Mouse (Mus musculus) kidney, adult 8-10 months (tissue): ENCODE data around the gene Plcb4.
A peak's percentile ranks its signal among the peaks of the same experiment; 100 is the strongest.
"Not testable (repeated sequence)": the region's sequence is repeated elsewhere in the genome, so short reads cannot be mapped to it uniquely, and the experiment has no call there.

Experiments
- DNase-seq, 2 experiments: peaks; one replicate each; pipeline ENCODE4 v3.0.0; 2022

Gene Plcb4

GRCm38 (mm10) chr2:135894582-135894981 is 235.8 kb downstream of the Plcb4 start:
- DNase-seq: no peak

DNA sequence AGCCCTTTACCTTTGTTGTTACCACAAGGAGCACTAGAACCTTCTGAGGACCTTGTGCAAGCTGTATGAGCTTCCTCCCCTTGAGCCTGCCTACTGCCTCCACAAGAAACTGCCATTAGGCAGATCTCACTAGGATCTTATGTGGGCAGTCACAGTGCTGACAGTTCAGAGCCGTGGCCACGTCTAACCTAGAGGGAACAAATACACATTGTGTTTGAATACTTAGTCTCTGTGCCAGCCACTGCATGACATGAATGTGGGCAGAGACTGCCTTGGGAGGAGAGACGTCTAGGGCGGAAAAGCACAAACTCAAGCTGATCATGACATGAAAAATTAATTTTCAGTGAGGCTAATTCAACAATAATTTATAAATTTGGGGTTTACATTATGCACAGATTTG is 239.2 kb downstream of the Plcb4 start:
- DNase-seq: no peak

- not testable (repeated sequence) for DNase-seq
Observed at GRCm38 (mm10) chr2:135899931-135900330, 241.1 kb downstream of the Plcb4 start.

DNA sequence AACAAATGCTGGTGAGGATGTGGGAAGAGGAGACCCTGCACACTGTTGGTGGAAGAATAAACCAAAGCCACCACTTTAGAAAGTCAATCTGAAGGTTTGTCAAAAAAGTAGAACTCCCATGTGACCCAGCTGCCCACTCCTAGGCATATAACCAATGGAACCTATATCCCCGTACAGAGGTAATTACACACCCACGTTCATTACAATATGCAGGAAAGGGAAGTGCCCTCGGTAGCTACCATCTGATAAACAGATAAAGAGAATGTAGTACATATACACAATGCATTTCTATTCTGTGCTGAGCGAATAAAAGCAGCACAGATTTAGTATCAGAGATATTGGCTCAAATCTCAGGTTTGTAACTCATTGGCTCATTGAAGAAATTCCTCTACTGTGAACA is 242.2 kb downstream of the Plcb4 start:
- DNase-seq: no peak

- no peak for DNase-seq
Observed at GRCm38 (mm10) chr2:135904262-135904661, 245.5 kb downstream of the Plcb4 start.

DNA sequence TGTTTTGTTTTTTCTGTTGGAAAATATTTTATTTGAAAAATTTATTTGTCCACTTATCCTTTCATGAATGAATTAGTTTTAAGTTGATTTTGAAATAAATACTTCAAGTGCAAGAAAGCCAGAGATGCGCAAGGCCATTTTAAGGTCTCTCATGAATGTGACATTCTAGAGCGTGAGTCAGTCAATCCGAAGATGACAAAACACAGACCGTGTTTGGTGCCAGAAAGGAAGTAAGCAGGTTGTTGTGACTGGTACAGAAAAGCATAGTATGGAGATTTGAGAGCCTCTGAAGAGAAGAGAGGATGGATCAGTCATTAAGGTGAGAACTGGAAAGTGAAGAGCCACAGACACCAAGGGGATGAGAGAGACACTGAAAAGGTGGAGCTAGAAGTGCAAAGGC is 246.0 kb downstream of the Plcb4 start:
- no peak for DNase-seq

GRCm38 (mm10) chr2:135914343-135915261 is 255.8 kb downstream of the Plcb4 start:
- DNase-seq: no peak

DNA sequence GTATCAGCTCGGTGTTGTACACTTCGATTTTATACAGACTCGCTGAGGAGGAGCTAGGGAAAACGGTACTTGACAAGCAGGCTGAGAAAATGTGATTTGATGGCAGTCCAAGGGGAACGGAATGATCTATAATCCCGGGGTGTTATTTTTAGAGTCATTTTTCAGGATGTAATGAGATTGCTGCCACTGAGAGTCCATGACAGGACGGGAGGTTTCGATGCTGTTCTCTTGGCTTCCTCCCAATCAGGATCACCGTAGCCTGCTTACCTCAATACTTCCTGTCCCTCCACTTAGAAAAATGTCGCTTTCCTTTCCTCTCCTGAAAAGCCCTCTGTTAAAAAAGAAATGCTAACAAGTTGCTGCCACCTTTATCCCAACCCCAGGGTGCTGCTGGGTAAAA is 257.1 kb downstream of the Plcb4 start:
- DNase-seq: no peak

DNA sequence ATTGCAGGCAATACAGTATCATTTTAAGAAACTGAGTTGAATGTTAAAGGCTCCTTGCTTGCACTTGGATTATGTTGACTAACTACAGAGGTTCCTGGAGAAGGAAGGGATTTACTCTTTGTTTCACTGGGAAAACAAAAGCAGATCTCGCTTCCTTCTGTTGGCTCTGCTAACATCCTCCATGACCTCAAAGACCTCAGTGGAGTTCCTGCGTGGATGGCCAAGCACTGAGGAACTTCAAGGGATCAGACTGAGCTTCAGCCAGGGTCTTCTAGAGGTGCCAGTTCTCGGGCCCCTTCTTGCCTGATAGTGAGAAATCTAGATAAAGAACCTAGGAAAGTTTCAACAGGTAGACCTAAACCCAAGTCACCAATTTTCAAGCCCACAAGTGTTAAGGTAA is 258.2 kb downstream of the Plcb4 start:
- DNase-seq: no peak

DNA sequence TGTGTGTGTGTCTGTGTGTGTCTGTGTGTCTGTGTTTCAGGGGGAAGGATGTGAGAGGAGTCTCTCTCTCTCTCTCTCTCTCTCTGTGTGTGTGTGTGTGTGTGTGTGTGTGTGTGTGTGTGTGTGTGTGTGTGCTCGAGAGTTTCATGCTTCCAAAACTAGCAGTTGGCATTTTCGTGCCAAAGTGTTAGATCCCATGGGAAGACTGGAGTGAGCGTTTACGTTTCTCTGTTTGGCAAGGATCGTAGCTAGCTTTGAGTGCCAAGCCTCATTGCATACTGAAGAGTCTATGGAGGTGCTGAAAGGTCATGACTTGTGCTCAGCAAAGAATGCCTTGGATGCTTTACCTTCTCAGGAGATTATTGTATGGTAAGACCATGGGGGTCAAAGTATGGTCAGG is 259.3 kb downstream of the Plcb4 start:
- DNase-seq: no peak

DNA sequence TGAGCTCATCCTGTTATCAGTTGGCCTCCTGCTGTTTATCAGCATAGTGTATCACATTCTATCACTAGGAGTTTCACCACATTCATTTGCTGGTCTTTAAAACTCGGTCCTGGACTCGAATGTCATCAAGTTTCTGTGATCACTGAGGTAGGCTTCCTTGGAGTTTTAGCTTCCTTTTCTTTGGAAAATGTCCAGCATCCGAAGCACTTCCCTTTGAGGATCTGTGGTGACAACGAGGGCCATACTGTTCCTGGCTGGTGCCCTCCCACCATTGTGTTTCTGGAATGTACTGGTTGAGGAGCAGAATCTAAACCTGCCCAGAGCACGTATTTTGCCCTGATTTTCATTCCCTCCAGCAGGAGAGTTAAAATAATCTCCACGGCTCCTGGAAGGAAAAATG is 260.8 kb downstream of the Plcb4 start:
- DNase-seq: no peak

DNA sequence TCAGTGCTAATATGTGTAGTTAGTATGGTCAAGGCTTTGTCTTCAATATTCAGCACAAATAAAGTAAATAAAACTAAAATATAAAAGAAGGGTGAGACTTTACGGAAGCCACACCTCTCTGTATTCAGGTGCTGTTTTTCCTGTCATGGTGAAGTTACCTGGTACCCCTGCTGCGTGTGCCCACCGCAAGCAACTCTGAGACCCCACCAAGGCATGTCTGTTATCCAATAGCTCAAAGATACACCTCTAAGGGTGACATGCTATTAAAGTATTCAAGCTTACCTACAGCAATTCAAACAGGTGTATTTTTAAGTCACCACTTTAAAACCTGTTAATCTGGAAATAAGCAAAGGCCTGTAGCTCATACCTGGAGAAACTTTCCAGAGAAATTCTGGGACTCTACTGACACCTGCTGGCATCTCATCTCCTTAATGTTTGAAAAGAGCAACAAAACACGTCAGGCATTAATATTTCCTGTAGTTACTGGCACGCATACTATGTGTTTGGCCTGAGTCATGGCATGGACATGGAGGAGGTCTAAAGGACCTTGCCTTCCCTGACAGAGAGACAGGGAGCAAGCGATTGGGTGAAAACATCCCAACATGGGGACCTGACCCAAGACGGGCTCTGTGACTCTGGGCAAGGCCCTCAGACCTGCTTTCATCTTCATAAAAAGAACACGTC is 268.0 kb downstream of the Plcb4 start:
- peak; percentile 50 to 73 for DNase-seq

DNA sequence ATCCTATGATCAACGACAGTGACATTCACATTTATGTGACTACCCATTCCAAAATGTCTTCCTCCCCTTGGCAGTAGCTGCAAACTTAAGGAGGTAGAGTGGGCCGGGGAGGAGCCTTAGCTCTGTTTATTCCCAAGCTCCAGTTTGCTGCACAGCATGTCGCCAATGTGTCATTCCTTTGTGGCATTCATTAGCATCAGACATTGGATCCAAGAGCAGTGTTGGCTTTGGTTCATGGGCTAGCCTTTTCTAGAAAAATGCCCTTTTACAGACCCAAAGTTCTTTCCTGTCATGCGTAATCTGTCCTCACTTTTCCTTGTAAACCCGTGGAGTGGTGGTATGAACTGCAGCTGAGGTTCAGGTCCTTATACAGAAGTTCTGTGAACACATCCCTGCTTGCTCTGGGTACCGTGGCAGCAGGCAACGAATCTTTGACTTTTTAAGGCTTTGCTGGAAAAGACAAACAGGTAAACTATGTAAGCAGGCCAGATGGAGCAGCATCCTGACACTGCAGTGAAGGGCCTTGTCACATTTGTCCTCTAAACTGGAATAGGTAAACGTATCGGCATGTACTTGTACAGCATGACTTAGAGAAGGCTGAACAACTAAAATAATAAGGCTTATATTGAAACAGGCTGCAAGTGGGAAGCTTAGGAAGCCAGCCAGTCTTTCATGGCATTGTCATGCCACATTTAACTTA is 270.4 kb downstream of the Plcb4 start:
- no peak for DNase-seq

GRCm38 (mm10) chr2:135930696-135931095 is 271.9 kb downstream of the Plcb4 start:
- no peak for DNase-seq

- DNase-seq: no peak
Observed at GRCm38 (mm10) chr2:135932569-135932968, 273.8 kb downstream of the Plcb4 start.

GRCm38 (mm10) chr2:135936376-135936775 is 277.6 kb downstream of the Plcb4 start:
- no peak for DNase-seq

DNA sequence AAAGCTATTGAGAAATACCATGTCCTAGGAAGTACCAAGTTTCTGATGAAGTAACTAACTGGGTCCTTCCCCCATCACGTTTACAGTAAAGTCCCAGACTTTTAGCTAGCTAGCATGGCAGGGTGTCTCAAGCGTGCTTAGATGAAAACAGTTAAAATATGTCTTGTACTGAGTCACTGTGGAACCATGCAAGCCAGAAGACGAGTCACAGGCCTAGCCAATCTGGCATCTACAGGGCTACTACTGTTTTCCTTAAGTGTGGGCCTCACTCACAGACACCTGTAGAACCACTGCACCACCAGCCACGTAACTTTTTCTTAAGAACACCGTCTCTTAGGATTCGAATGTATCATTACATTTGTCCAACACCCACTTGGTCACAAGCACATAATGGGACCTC is 278.8 kb downstream of the Plcb4 start:
- no peak for DNase-seq

DNA sequence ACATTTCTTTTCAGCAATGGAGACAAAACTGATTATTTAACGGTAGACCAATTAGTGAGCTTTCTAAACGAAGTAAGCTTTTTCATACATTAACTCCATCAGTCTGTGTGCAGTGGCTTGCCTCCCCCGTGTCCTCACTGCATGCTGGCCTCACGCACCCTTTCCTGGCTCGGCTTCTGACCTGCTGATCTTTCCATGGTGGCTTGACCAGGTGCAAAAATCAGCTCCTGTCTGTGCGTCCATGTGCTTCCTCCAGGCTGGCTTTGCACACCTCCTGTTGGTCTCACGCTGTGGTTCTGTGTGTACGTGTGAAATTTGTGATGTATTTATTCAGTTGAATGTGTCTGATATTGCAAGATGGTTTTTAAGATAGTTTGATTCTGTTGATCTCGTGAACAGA is 281.1 kb downstream of the Plcb4 start:
- DNase-seq: no peak

DNA sequence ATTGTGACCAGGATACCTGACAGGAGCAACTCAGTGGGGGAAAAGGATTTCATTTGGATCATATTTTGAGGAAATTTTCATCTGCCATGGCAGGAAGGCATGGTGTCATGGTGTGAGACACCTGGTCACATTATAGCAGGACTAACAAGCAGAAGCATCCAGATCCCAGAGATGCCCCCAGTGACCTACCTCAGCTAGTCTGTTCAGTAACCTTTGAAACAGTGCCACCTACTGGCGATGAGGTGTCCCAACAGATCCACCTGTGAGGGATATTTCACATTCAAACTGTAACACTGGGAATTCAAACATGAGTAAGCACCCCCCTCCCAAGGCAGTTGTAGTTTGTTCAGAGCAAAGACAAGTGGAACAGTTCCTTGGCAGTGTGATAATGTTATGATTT is 289.0 kb downstream of the Plcb4 start:
- no peak for DNase-seq

- DNase-seq: peak in 1 of 2 experiments; percentile 11
Observed at GRCm38 (mm10) chr2:135954760-135955548, 296.1 kb downstream of the Plcb4 start.

DNA sequence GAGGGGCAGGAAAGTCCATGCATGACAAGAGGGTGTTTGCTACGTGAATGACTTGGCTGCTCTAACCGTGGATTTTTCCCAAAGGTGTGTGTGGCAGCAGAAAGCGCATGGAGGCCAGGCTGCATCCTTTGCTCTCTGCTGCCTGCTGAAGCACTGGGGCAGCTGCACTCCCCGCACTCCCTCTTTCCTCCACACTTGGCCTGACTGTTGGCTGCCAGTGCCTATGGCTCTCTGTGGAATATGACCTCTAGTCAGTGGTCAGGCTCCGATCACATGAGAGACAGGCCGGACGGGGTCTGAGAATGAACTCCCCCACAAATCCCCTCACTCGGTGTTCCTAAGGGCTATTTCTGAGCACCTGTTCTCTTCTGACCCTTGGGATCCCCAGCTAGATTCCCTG is 297.0 kb downstream of the Plcb4 start:
- no peak for DNase-seq

- DNase-seq: peak in 1 of 2 experiments; percentile 43
Observed at GRCm38 (mm10) chr2:135957689-135958088, 298.9 kb downstream of the Plcb4 start.

DNA sequence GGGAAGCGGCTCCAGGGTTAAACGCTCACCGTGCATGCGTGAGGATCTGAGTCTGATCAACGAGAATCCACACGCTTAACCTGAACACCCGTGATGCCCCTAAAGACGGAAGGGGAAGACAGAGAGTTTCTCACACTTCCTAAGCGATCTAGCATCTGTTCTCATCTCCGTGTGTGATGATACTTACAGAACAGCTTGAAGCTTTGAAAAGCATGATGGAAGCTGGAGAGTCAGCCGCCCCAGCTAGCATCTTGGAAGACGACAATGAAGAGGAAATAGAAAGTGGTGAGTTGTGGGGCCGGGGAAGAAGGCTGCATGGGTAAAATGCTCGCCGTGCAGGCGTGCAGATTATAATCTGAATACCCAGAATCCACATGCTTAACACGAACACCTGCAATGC is 299.6 kb downstream of the Plcb4 start:
- DNase-seq: no peak
